Mouse (Mus musculus) CD8-positive naive resting alpha-beta T cell, adult 2 months (primary cell): ENCODE data around the gene Ghr.
A peak's percentile ranks its signal among the peaks of the same experiment; 100 is the strongest.

Source experiments
- DNase-seq, 2 experiments: peaks; one replicate each; pipeline ENCODE4 v3.0.0; 2022; ENCODE audit warnings: low read depth in 2 of 2, low spot score in 2 of 2

Ghr gene

DNA sequence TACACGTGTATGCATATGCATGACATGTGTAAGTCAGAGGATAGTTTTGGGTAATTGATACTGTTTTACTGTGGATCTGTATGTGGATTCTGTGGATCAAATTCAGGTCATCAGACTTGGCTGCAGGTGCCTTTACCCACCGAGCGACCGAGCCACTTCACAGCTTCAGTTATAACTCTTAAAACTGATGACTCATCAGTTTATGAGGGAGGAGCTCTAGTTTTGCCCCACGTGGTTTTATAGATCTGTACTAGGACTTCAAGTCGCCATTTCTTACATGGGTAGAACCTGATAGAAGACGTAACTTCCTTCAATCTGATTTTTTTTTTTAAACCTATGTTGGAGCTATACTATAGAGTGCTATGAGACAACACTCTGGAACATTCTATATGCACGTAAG lies 285.7 kb downstream of the Ghr start:
- DNase-seq: no peak

DNA sequence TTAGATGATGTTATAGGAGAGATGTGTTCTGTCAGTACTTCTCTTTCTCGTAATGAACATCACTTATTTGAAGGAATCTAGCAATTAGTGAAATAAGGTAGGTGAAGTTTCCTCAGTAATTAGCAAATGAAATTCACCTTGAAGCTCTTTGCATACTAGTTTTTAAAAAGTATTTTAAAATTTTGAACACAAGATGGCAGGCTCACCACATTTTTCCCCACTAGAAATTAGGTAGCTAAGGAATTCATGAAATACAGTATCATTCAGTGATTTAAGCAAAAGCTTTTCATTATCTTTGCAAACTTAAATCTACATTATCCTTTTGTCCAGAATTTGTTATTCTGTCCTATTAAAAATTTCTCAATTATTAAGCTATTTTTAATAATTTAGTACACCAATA lies 287.3 kb downstream of the Ghr start:
- no peak for DNase-seq

DNA sequence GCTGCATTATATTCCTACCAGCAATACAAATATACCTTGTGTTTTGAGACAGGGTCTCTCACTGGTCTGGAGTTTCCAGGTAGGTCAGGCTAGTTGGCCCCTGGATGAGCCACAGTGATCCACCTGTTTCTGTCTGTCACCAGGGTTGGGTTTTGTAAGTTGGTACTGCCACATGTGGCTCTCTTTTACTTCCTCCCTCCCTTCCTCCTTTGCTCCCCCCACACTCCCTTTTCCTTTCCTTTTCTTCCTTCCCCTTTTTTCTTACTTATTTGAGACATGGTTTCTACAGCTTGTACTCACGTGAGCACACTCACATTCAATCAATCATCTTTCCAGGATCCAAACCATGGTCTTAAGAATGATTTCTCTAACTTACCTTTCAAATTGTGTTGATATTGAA lies 289.8 kb downstream of the Ghr start:
- no peak for DNase-seq

DNA sequence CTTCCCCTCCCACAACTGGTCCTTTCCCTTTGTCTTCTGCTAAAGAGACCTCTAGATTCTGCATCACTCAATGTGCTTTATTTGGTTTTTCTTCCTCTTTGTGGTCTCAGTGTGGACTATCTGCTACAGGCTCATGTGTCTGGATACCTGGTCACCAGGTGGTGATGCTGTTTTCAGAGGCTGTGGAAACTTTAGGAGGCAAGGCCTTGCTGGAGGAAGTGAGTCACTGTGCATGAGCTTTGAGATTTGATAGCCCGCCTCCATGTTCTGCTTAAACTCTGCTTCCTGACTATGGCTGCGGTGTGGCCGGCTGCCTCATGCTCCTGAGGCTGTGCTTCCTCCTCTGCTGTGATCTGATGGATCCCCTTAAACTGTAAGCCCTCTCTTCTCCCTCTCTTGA lies 292.9 kb downstream of the Ghr start:
- DNase-seq: no peak

DNA sequence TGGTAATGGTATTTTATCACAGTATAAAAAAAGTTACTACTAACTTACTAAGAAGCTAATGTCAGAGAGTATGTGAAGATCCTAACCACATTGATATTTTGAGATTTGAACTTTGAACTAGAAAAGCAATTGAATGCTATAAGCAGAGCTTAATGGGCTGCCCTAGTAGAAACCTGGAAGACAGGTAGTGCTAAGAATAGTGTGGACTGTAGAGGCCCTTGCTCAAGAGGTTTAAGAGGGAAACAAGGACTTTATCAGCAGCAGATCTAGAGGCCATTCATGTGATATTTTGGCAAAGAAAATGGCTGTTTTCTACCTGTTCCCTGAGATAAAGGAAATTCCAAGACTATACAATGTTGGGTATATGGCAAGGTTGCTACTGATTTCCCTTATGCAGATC lies 297.3 kb downstream of the Ghr start:
- no peak for DNase-seq

DNA sequence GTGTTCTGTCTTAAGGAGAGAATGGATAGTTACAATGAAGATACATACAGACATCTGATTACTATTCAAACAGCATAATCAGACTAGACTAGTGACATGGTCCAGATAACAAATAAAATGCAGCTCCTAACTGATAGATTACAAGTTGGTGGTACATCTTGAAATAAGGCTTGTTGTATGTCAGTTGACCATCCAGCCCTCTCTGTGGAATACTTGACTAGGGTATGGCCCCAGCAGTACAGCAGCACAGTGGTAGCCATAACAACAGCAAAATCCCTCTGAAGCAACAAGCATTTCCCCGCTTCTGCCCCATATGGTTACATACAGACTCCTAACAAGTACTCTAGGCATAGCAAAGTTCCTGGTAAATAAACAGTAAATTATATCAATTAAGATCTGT lies 301.6 kb downstream of the Ghr start:
- no peak for DNase-seq

DNA sequence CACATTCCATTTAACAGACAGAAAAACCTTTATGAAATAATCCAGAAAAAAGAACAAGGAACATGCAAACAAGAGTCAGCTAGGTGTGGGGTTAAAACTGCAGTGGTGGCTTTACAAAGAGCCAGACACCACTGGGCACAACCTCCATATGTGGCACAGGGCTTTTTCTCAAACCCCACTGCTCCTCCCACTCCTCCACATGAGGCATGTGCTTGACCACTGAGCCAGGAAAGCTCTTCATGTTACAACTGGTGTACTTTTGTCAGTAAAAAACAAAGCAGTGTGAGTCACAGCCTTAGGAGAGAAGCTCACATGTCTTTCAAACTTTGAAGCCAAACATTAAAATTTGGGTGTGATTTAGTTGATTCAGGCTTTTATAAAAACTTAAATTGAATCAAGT lies 302.1 kb downstream of the Ghr start:
- DNase-seq: no peak

DNA sequence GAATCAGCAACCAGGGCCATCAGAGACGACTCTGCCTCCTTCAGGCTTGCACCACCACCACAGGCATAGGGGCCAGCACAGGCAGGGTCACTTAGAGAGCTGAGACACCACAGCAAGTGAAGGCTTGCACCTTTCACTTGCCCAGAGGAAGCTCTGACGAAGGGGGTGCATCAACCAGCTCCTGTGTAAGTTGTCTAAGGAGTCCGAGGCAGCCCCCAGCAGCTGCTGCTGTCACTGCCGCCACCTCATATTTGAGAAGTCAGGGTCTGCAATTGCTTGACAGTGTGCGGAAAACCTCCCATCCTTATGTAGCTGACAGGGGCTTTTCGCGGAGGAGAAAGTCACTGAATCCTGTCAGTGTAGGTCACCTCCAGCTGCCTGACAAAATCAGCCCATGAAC lies 304.1 kb downstream of the Ghr start:
- DNase-seq: no peak

DNA sequence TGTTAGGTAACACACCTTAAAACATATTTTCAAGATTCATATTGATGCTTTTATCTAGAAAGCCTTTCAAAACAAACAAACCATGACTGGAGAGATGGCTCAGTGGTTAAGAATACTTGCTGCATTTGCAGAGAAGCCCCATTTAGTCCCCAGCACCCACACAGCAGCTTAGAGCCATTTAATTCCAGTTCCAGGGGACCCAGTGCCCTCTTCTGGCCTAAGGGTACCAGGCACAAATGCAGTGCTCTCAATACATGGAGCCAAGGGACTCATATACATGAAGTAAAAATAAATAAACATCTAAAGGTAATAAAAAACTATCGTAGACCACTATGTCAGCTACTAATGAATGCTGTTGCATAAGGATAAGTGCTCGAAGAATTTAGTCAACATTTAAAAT lies 305.9 kb downstream of the Ghr start:
- no peak for DNase-seq

DNA sequence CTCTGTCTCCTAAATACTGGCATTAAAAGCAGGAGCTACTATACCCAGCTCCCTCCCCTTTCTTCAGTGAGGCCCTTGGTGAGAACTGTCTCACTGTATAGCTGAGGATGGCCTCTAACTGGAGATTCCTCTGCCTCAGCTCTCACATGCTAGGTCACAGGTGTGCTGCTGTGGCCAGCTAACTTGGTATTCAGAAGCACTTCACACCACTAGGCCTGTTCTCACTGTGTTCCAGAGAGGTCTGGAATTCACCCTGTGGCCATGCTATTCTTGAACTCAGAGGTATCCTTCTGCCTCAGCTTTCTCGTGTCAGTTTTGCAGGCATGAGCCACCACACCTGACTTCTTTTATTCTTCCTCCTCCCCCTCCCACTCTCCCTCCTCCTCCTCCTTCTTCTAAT lies 310.1 kb downstream of the Ghr start:
- no peak for DNase-seq

DNA sequence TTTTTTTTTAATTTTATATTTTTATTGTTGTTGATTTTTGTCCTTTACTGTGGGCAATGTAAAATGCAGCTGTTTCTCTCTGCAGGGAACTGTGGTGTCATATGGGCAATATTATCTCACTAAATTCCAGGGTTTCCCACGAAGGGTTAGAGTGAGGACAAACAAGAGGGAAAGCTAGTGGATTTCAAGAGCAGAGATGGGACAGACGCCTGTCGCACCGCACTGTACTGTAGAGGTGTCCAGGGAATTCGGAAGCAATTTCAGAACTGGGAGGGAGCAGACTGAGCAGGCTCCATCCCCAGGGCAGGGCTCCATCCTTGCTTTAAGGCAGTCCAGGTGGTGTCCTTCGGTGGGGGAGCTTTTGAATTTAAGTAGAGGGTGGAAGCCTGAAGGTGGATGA lies 312.1 kb downstream of the Ghr start:
- DNase-seq: no peak

DNA sequence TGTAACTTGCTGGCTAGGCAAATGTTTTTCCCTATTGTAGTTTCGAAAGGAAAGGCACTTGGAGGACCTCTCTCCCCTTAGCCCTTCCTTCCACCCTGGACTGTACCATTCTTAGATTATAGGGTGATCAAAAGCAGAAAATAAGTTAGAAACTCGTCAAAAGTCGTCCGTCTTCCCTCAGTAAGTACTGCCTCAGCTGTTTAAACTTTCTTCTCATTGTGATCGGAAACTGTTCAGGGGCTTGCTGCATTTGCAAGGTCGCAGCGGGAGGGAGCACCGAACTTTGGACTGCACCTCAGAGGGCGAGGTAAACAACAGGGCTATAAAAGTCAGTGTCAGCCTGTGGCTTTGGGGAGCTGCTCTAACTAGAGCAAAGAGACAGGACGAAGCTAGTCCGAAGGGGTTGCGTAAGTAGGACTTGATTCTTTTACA lies 312.6 kb downstream of the Ghr start:
- peak; percentile 32 to 64 for DNase-seq

DNA sequence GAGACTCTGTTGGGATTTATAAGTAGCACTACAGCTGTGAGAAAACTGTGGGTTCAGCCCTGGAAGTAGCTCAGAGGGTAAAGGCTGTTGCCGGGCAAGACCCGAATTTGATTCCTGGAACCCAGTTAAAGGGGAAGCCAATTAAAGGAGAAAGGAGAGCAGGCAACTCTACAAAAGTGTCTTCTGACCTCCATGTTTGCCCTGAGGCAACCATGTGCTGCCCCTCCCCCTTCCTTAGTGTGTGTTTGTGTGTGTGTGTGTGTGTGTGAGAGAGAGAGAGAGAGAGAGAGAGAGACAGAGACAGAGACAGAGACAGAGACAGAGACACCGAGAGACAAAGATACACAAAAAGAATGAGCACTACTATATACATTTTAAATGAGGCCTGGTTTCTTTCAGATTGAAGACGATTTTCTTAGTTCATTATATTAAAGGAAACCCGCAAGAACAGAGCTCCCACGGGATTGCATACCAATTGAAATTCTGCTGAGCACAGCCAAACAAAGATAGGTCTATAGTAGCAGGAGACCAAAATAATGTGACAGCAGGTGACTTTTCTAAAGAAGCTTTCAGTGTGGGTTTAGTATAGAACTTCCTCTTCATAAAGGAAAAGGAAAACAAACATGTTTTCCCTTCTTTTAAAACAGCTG lies 313.2 kb downstream of the Ghr start:
- DNase-seq: no peak

DNA sequence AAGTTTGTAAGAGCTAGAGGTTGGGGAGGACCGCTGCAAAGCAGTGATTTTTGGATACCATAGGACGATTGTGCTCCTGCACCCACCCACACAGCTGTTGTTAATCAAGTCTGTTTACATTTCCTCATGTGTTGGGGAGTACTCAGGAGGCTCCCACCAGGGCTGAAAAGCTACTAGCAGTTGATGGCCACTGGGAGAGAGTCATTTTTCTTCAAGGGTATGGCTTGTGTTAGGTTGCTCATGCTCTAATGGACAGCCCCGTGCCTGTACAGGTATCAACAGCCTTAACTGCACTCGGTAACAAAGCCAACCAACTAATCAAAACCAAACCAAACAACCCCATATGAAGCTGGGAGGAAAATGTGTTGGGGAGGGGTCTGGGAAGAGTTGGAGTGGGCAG lies 313.8 kb downstream of the Ghr start:
- no peak for DNase-seq

DNA sequence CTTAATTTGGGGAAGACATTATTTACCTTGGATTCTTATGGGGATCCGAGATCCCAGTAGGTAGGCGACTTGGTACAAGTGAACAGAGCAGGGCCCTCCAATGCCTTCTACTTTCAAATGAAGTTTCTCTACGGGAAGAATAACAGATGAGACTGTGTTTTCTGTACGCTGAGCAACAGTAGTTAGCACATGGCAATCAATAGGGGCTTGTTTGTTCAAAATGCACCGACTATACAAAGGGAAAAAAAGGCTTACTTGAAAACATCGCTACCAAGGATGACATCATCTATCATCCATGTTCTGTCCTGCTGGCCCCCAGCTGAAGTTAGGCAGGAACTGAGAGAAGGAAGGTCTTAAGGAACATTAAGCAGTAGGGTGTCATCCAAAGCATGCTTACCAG lies 315.0 kb downstream of the Ghr start, which contains the start of gene Selenop:
Gene Selenop, plus strand, starts transcription at position 301 of the 400 bp plus-strand sequence.
- no peak for DNase-seq
